In the genomic region with DNA sequence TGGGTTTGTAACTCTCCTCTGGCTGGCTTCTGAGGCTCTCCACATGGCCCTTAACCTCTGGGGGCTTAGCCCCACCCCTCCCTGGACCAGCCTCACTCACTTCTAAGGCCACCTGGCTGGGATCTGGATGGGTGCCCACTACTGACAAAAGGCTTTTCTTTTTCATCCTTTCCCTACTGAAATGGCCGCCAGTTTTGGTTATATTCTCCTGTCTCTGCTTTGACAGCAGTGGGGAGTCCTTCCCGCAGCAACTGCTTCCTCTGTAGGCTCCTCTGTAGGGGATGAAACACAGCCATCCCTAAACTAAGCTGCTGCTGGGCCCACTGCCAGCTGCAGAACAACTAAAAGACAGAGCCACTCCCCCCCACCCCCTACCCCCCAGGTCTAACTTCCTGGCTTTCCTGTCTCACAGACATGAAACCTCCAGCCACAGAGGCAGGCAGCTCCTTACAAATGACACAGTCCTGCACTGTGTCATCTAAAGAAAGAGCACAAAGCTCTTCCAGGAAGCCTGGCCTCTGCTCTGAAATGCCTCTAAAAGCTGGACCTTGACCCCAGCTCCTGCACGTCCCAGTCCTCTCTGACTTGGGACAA, we compare ENCODE assay signal across 10 mouse cellular contexts. TPM values are rescaled to one million over a fixed set of nuclear protein-coding genes. Genes with fewer than 3 reads are reported as not detected.
DNase-seq lines count a peak whose midpoint lies in the region; ATAC-seq and TF ChIP-seq lines count a peak whose summit lies in the region.
"Had no signal": no experiment of that assay in that cellular context is flagged by ENCODE, and none has a peak within 500 bp of the region (broad histone marks: within the 10 kb centered on the region; RNA-seq: fewer than 3 reads in every experiment).

No protein-coding gene starts in this region.

- H3K9ac ChIP-seq in hindbrain, embryonic 12.5 days, result no peak overlapping the region
- H3K9ac ChIP-seq in hindbrain, embryonic 11.5 days (ENCODE audit: low read depth, low read length), result no peak overlapping the region
- H3K9ac ChIP-seq in hindbrain, embryonic 14.5 days, result no peak overlapping the region
- no peak overlapping the region for H3K9ac ChIP-seq in midbrain, embryonic 12.5 days (replicated peaks)

- no peaks in the 10 kb centered on the region for H3K9me3 ChIP-seq in hindbrain, embryonic 12.5 days (replicated peaks)
- H3K9me3 ChIP-seq in hindbrain, embryonic 11.5 days (ENCODE audit: control insufficient read depth, low read length), result no peaks in the 10 kb centered on the region
- H3K9me3 ChIP-seq in hindbrain, embryonic 14.5 days (ENCODE audit: control insufficient read depth, low read length), result no peaks in the 10 kb centered on the region
- no peaks in the 10 kb centered on the region for H3K9me3 ChIP-seq in midbrain, embryonic 12.5 days

- no peaks in the 10 kb centered on the region for H3K36me3 ChIP-seq in hindbrain, embryonic 12.5 days
- H3K36me3 ChIP-seq in hindbrain, embryonic 11.5 days (ENCODE audit: control insufficient read depth, insufficient read depth, low read length), result no peaks in the 10 kb centered on the region
- no peaks in the 10 kb centered on the region for H3K36me3 ChIP-seq in hindbrain, embryonic 14.5 days (replicated peaks; ENCODE audit: control insufficient read depth, insufficient read depth)
- H3K36me3 ChIP-seq in midbrain, embryonic 12.5 days, result no peaks in the 10 kb centered on the region

- peaks cover 20% of the 10 kb centered on the region for H3K4me1 ChIP-seq in hindbrain, embryonic 12.5 days
- no peaks in the 10 kb centered on the region for H3K4me1 ChIP-seq in hindbrain, embryonic 11.5 days (replicated peaks; ENCODE audit: control insufficient read depth, insufficient read depth, low read length)
- H3K4me1 ChIP-seq in hindbrain, embryonic 14.5 days (replicated peaks; ENCODE audit: control insufficient read depth, insufficient read depth, low read length), result 0 out of 2 replicates have a peak, but pooled peaks cover 3% of the 10 kb centered on the region
- H3K4me1 ChIP-seq in midbrain, embryonic 12.5 days, result peaks cover 21% of the 10 kb centered on the region

- 17% methylated on average over 3 of the region's 3 CpGs for WGBS in hindbrain, embryonic 12.5 days
- WGBS in hindbrain, embryonic 11.5 days, result 23% methylated on average over 3 of the region's 3 CpGs
- WGBS in hindbrain, embryonic 14.5 days, result 26% methylated on average over 3 of the region's 3 CpGs
- 15% methylated on average over 3 of the region's 3 CpGs for WGBS in midbrain, embryonic 12.5 days

- peaks cover 7% of the 10 kb centered on the region; the same call in 1 of the 2 replicates for H3K27me3 ChIP-seq in hindbrain, embryonic 12.5 days
- no peaks in the 10 kb centered on the region for H3K27me3 ChIP-seq in hindbrain, embryonic 11.5 days (ENCODE audit: control insufficient read depth, insufficient read depth, low read length)
- no peaks in the 10 kb centered on the region for H3K27me3 ChIP-seq in hindbrain, embryonic 14.5 days (ENCODE audit: control insufficient read depth, insufficient read depth, low read length)
- H3K27me3 ChIP-seq in midbrain, embryonic 12.5 days, result peaks cover 6% of the 10 kb centered on the region; the same call in 1 of the 2 replicates

- 0 out of 2 replicates have a peak, but pooled peaks have one; percentile 15 for ATAC-seq in hindbrain, embryonic 12.5 days (ENCODE audit: low FRiP score)
- ATAC-seq in hindbrain, embryonic 11.5 days (ENCODE audit: low FRiP score), result no peak
- ATAC-seq in hindbrain, embryonic 14.5 days (ENCODE audit: low FRiP score), result peak; percentile 31; the same call in 1 of the 2 replicates
- no peak for ATAC-seq in midbrain, embryonic 12.5 days (ENCODE audit: low FRiP score, low read depth)

- H3K4me2 ChIP-seq in hindbrain, embryonic 12.5 days (replicated peaks), result no peak overlapping the region
- no peak overlapping the region for H3K4me2 ChIP-seq in hindbrain, embryonic 11.5 days (replicated peaks; ENCODE audit: low read depth, low read length)
- no peak overlapping the region for H3K4me2 ChIP-seq in hindbrain, embryonic 14.5 days (replicated peaks)
- no peak overlapping the region for H3K4me2 ChIP-seq in midbrain, embryonic 12.5 days (replicated peaks)

- H3K27ac ChIP-seq in hindbrain, embryonic 12.5 days, result peak overlapping the region; percentile 56; the same call in 1 of the 2 replicates
- no peak overlapping the region for H3K27ac ChIP-seq in hindbrain, embryonic 11.5 days (ENCODE audit: low read depth, low read length)
- H3K27ac ChIP-seq in hindbrain, embryonic 14.5 days, result peak overlapping the region; percentile 38; the same call in 1 of the 2 replicates
- 0 out of 2 replicates have a peak overlapping the region, but pooled peaks have one; percentile 42 for H3K27ac ChIP-seq in midbrain, embryonic 12.5 days (replicated peaks)

- no peak for TF ChIP-seq POLR2A in brain, embryonic 14.5 days (IDR thresholded peaks at IDR 0.05; ENCODE audit: borderline replicate concordance, extremely low read depth, insufficient read depth, insufficient read length, poor library complexity, severe bottlenecking)

- no peak for TF ChIP-seq CTCF in brain, embryonic 14.5 days (IDR thresholded peaks at IDR 0.05; ENCODE audit: borderline replicate concordance, extremely low read depth, insufficient read depth, insufficient read length)

- no peak overlapping the region for H3K4me3 ChIP-seq in hindbrain, embryonic 12.5 days
- no peak overlapping the region for H3K4me3 ChIP-seq in hindbrain, embryonic 11.5 days (ENCODE audit: low read depth, low read length)
- no peak overlapping the region for H3K4me3 ChIP-seq in hindbrain, embryonic 14.5 days (replicated peaks; ENCODE audit: low read length)
- no peak overlapping the region for H3K4me3 ChIP-seq in midbrain, embryonic 12.5 days

- no peak for DNase-seq in hindbrain, embryonic 11.5 days (ENCODE audit: low spot score)
- DNase-seq in brain, embryonic 14.5 days (ENCODE audit: low read depth), result peak; percentile 75
- no peak for DNase-seq in hindbrain, embryonic 14.5 days (ENCODE audit: low spot score)
- no peak for DNase-seq in cerebellum, postnatal 4 days (ENCODE audit: low spot score in 2 of 2)
- no peak for DNase-seq in adrenal gland, postnatal 25 days
- DNase-seq in embryo, embryonic 9.5 days (ENCODE audit: extremely low spot score), result no peak

RNA-seq across cellular contexts. Expression of gene Pak6, which starts 6.3 kb away (rescaled TPM):
- polyA plus RNA-seq in hindbrain, embryonic 12.5 days (2016; fragmentation: Nextera tagmentation; extraction: Ambion mirVana), result 6.2 and 6.8 TPM in 2 replicates
- polyA plus RNA-seq in hindbrain, embryonic 11.5 days (2014; fragmentation: Nextera tagmentation; extraction: Ambion mirVana), result 1.5 and 2.0 TPM in 2 replicates
- polyA plus RNA-seq in brain, embryonic 14.5 days (2012; rRNA removed), result 24.9 and 41.3 TPM in 2 replicates
- polyA plus RNA-seq in hindbrain, embryonic 14.5 days (2014; fragmentation: Nextera tagmentation; extraction: Ambion mirVana), result 39.9 and 41.7 TPM in 2 replicates
- 4.9 and 5.8 TPM in 2 replicates for polyA plus RNA-seq in midbrain, embryonic 12.5 days (2016; fragmentation: Nextera tagmentation; extraction: Ambion mirVana)
- total RNA-seq in adrenal gland, postnatal 25 days (2021), result 22.6 and 23.1 TPM in 2 replicates
- total RNA-seq: gastrocnemius, adult 18-20 months had no signal

RNA-seq across cellular contexts. Expression of gene Ankrd63, which starts 47.0 kb away (rescaled TPM):
- not detected in 2 replicates for polyA plus RNA-seq in hindbrain, embryonic 12.5 days (2016; fragmentation: Nextera tagmentation; extraction: Ambion mirVana)
- not detected in 2 replicates for polyA plus RNA-seq in hindbrain, embryonic 11.5 days (2014; fragmentation: Nextera tagmentation; extraction: Ambion mirVana)
- 0.14 and 0.62 TPM in 2 replicates for polyA plus RNA-seq in brain, embryonic 14.5 days (2012; rRNA removed)
- polyA plus RNA-seq in hindbrain, embryonic 14.5 days (2014; fragmentation: Nextera tagmentation; extraction: Ambion mirVana), result not detected in 2 replicates
- not detected in 2 replicates for polyA plus RNA-seq in midbrain, embryonic 12.5 days (2016; fragmentation: Nextera tagmentation; extraction: Ambion mirVana)
- 0.27 and 0.67 TPM in 2 replicates for total RNA-seq in adrenal gland, postnatal 25 days (2021)
- total RNA-seq: ES-E14; gastrocnemius, adult 18-20 months had no signal

RNA-seq across cellular contexts. Expression of gene Bub1b, which starts 58.8 kb away (rescaled TPM):
- polyA plus RNA-seq in hindbrain, embryonic 12.5 days (2016; fragmentation: Nextera tagmentation; extraction: Ambion mirVana), result 63.2 and 65.8 TPM in 2 replicates
- 80.6 and 100.0 TPM in 2 replicates for polyA plus RNA-seq in hindbrain, embryonic 11.5 days (2014; fragmentation: Nextera tagmentation; extraction: Ambion mirVana)
- polyA plus RNA-seq in brain, embryonic 14.5 days (2012; rRNA removed), result 18.9 and 30.6 TPM in 2 replicates
- polyA plus RNA-seq in hindbrain, embryonic 14.5 days (2014; fragmentation: Nextera tagmentation; extraction: Ambion mirVana), result 11.8 and 15.6 TPM in 2 replicates
- polyA plus RNA-seq in midbrain, embryonic 12.5 days (2016; fragmentation: Nextera tagmentation; extraction: Ambion mirVana), result 92.1 and 94.5 TPM in 2 replicates
- 10.6 and 12.8 TPM in 2 replicates for total RNA-seq in adrenal gland, postnatal 25 days (2021)

Comparison
In these comparisons a context has a peak if more than half of its experiments do, and no peak if none do; other contexts are left out.
1. ATAC-seq: peak in hindbrain, embryonic 12.5 days (single experiment) and hindbrain, embryonic 14.5 days (single experiment); none in hindbrain, embryonic 11.5 days (single experiment) and midbrain, embryonic 12.5 days (single experiment).